Mouse (Mus musculus): ENCODE data around the gene Olfr995. TPM values are rescaled to one million over a fixed set of nuclear protein-coding genes. Genes with fewer than 3 reads are reported as not detected.

Gene Olfr995
- not detected in 2 replicates for polyA plus RNA-seq (2015; fragmentation: Nextera tagmentation; extraction: Ambion mirVana)

DNA sequence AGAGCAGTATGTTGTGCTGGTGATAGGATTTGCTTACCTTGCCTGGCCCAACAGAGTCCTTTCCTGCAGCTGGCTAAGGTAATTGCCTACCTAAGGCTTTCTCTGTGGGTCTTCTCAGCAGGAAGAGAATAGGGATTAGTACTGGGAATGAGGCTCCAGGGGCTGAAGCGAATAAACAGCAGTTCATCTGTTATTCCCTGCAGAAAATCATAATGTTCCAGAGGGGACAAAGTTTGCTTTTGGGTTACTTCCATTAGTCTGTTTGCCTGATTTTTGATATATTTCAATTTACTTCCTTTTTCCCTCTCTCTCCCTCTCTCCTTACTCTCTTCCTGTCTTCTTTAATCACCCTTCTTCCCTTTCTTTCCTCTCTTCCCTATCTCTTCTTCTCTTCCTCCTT is at the start of gene Olfr995:
Gene Olfr995 (minus strand): TSS at position 101 of the 400 bp plus-strand sequence.
- no peak for ATAC-seq (ENCODE audit: low FRiP score, low TSS enrichment)
- no peaks in the 10 kb centered on the region for H3K9me3 ChIP-seq (ENCODE audit: control insufficient read depth, low read length)
- 30% methylated on average over 1 of the region's 1 CpGs for WGBS

GRCm38 (mm10) chr2:85490396-85490795 is 47.0 kb upstream of the Olfr995 start:
- DNase-seq (ENCODE audit: low spot score) (no peak), ATAC-seq (ENCODE audit: low FRiP score, low TSS enrichment) (no peak)
- Histone ChIP-seq H3K27me3 (ENCODE audit: control insufficient read depth, insufficient read depth, low read length) (no peaks in the 10 kb centered on the region), H3K4me3 (ENCODE audit: low read depth, low read length) (no peak overlapping the region), H3K36me3 (ENCODE audit: control insufficient read depth, insufficient read depth, low read length) (no peaks in the 10 kb centered on the region), H3K9ac (ENCODE audit: low read length) (no peak overlapping the region), H3K4me2 (replicated peaks; ENCODE audit: low read depth) (no peak overlapping the region), H3K27ac (replicated peaks) (no peak overlapping the region), H3K9me3 (ENCODE audit: control insufficient read depth, low read length) (no peaks in the 10 kb centered on the region), H3K4me1 (replicated peaks; ENCODE audit: control insufficient read depth, insufficient read depth) (no peaks in the 10 kb centered on the region)
- TF ChIP-seq CTCF (IDR thresholded peaks at IDR 0.05; ENCODE audit: low read depth), result no peak
- TF ChIP-seq EP300 (optimal IDR thresholded peaks at IDR 0.05), result no peak
- 81% methylated on average over 5 of the region's 5 CpGs for WGBS

More for the DNA sequence above, at the start of gene Olfr995:
- no peaks in the 10 kb centered on the region for H3K36me3 ChIP-seq (ENCODE audit: control insufficient read depth, insufficient read depth, low read length)
- no peaks in the 10 kb centered on the region for H3K4me1 ChIP-seq (replicated peaks; ENCODE audit: control insufficient read depth, insufficient read depth)
- no peak for DNase-seq (ENCODE audit: low spot score)
- H3K4me2 ChIP-seq (replicated peaks; ENCODE audit: low read depth), result no peak within 1 kb of the TSS
- H3K27me3 ChIP-seq (ENCODE audit: control insufficient read depth, insufficient read depth, low read length), result no peaks in the 10 kb centered on the region
- H3K9ac ChIP-seq (ENCODE audit: low read length), result no peak within 1 kb of the TSS
- no peak within 1 kb of the TSS for H3K27ac ChIP-seq (replicated peaks)
- TF ChIP-seq EP300 (optimal IDR thresholded peaks at IDR 0.05) (no peak), CTCF (IDR thresholded peaks at IDR 0.05; ENCODE audit: low read depth) (no peak)
- H3K4me3 ChIP-seq (ENCODE audit: low read depth, low read length), result no peak within 1 kb of the TSS

DNA sequence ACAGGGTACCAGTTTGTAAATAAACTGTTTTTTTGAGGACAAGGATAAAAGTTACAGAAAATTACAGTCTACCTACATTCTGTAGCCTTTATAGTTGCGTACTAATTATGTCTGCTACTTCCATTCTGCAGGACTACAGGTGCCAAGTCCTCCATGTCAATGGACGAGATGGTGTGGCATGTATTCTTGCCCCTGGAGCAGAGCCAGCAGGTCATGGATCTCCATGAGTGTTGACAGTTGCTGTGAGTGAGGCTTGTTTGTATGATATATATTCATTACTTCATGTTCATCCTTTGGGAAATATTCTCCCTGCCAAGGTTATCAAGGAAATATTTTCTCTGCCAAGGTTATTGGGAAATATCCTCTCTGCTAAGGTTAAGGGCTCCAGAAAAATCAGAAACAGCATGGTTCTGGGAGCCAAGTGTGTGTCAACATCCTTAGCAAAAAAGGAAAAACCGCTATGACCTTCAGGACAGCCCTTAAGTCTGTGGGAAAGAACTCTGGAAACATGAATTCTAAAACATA is 23.4 kb upstream of the Olfr995 start:
- Histone ChIP-seq H3K9me3 (ENCODE audit: control insufficient read depth, low read length) (no peaks in the 10 kb centered on the region), H3K27ac (replicated peaks) (no peak overlapping the region), H3K4me2 (replicated peaks; ENCODE audit: low read depth) (no peak overlapping the region), H3K36me3 (ENCODE audit: control insufficient read depth, insufficient read depth, low read length) (no peaks in the 10 kb centered on the region), H3K9ac (ENCODE audit: low read length) (no peak overlapping the region), H3K27me3 (ENCODE audit: control insufficient read depth, insufficient read depth, low read length) (no peaks in the 10 kb centered on the region), H3K4me3 (ENCODE audit: low read depth, low read length) (no peak overlapping the region), H3K4me1 (replicated peaks; ENCODE audit: control insufficient read depth, insufficient read depth) (no peaks in the 10 kb centered on the region)
- DNase-seq (ENCODE audit: low spot score) (no peak), ATAC-seq (ENCODE audit: low FRiP score, low TSS enrichment) (no peak)
- TF ChIP-seq CTCF (IDR thresholded peaks at IDR 0.05; ENCODE audit: low read depth) (no peak), EP300 (optimal IDR thresholded peaks at IDR 0.05) (no peak)
- 68% methylated on average over 3 of the region's 3 CpGs for WGBS

DNA sequence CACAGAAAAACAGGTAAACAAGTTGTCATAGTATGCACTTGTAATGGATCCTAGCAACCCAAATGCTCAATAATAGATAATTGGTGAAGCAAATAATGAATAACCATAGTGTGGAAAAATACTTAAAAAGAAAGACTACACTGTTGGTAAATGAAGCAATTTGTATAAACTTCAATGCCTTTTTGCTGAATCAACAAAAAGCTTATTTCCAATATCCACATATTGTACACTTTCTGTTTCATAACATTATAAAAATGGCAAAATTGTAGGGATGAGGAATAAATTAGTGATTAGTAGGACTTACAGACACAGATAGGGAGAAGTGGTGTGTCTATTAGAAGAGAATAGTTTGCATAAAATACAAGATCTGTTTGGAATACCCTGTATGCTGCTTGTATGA is 893 bp downstream of the Olfr995 start:
- Histone ChIP-seq H3K4me1 (replicated peaks; ENCODE audit: control insufficient read depth, insufficient read depth) (no peaks in the 10 kb centered on the region), H3K36me3 (ENCODE audit: control insufficient read depth, insufficient read depth, low read length) (no peaks in the 10 kb centered on the region), H3K9ac (ENCODE audit: low read length) (no peak overlapping the region), H3K4me3 (ENCODE audit: low read depth, low read length) (no peak overlapping the region), H3K27ac (replicated peaks) (no peak overlapping the region), H3K27me3 (ENCODE audit: control insufficient read depth, insufficient read depth, low read length) (no peaks in the 10 kb centered on the region), H3K4me2 (replicated peaks; ENCODE audit: low read depth) (no peak overlapping the region), H3K9me3 (ENCODE audit: control insufficient read depth, low read length) (no peaks in the 10 kb centered on the region)
- ATAC-seq (ENCODE audit: low FRiP score, low TSS enrichment) (no peak), DNase-seq (ENCODE audit: low spot score) (no peak)
- TF ChIP-seq EP300 (optimal IDR thresholded peaks at IDR 0.05) (no peak), CTCF (IDR thresholded peaks at IDR 0.05; ENCODE audit: low read depth) (no peak)

DNA sequence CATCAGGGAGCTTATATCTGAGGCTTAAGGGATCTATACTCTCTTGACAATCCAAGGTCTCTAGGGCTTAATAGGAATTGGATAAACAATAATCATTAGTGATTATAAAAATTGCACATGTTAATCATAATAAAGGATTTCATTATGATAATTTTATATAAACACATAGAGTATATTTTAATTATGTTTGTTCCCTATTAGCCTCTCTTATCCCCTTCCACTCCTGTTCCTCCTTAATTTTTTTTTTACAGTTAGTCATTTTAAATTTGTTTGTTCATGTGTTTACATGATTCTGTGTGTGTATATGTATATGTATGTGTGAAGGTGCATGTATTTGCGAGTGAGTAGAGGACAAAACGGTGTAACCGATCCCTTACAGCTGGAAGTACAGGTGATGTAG is 7.1 kb downstream of the Olfr995 start, which contains the start of gene Olfr994:
Gene Olfr994 (minus strand): TSS at position 101 of the 400 bp plus-strand sequence.
- H3K4me3 ChIP-seq (ENCODE audit: low read depth, low read length), result no peak within 1 kb of the TSS
- TF ChIP-seq CTCF (IDR thresholded peaks at IDR 0.05; ENCODE audit: low read depth) (no peak), EP300 (optimal IDR thresholded peaks at IDR 0.05) (no peak)
- WGBS, result 85% methylated on average over 3 of the region's 3 CpGs

GRCm38 (mm10) chr2:85425893-85426292 is 17.5 kb downstream of the Olfr995 start:
- Histone ChIP-seq H3K27ac (replicated peaks) (no peak overlapping the region), H3K4me3 (ENCODE audit: low read depth, low read length) (no peak overlapping the region), H3K4me1 (replicated peaks; ENCODE audit: control insufficient read depth, insufficient read depth) (no peaks in the 10 kb centered on the region), H3K27me3 (ENCODE audit: control insufficient read depth, insufficient read depth, low read length) (no peaks in the 10 kb centered on the region), H3K36me3 (ENCODE audit: control insufficient read depth, insufficient read depth, low read length) (no peaks in the 10 kb centered on the region), H3K9me3 (ENCODE audit: control insufficient read depth, low read length) (no peaks in the 10 kb centered on the region), H3K9ac (ENCODE audit: low read length) (no peak overlapping the region), H3K4me2 (replicated peaks; ENCODE audit: low read depth) (no peak overlapping the region)
- DNase-seq (ENCODE audit: low spot score) (no peak), ATAC-seq (ENCODE audit: low FRiP score, low TSS enrichment) (no peak)
- 42% methylated on average over 1 of the region's 1 CpGs for WGBS
- no peak for TF ChIP-seq CTCF (IDR thresholded peaks at IDR 0.05; ENCODE audit: low read depth)
- TF ChIP-seq EP300 (optimal IDR thresholded peaks at IDR 0.05), result no peak

More for the DNA sequence above, 7.1 kb downstream of the Olfr995 start, which contains the start of gene Olfr994:
- no peak within 1 kb of the TSS for H3K4me2 ChIP-seq (replicated peaks; ENCODE audit: low read depth)
- no peaks in the 10 kb centered on the region for H3K36me3 ChIP-seq (ENCODE audit: control insufficient read depth, insufficient read depth, low read length)
- no peak for ATAC-seq (ENCODE audit: low FRiP score, low TSS enrichment)
- H3K27me3 ChIP-seq (ENCODE audit: control insufficient read depth, insufficient read depth, low read length), result no peaks in the 10 kb centered on the region
- no peak for DNase-seq (ENCODE audit: low spot score)
- H3K9me3 ChIP-seq (ENCODE audit: control insufficient read depth, low read length), result no peaks in the 10 kb centered on the region
- no peaks in the 10 kb centered on the region for H3K4me1 ChIP-seq (replicated peaks; ENCODE audit: control insufficient read depth, insufficient read depth)
- H3K9ac ChIP-seq (ENCODE audit: low read length), result no peak within 1 kb of the TSS
- H3K27ac ChIP-seq (replicated peaks), result no peak within 1 kb of the TSS
